Mouse (Mus musculus): ENCODE measurements around the gene Rsph1.
A peak's percentile ranks its signal among the peaks of the same experiment; 100 is the strongest.

Rsph1 gene

DNA sequence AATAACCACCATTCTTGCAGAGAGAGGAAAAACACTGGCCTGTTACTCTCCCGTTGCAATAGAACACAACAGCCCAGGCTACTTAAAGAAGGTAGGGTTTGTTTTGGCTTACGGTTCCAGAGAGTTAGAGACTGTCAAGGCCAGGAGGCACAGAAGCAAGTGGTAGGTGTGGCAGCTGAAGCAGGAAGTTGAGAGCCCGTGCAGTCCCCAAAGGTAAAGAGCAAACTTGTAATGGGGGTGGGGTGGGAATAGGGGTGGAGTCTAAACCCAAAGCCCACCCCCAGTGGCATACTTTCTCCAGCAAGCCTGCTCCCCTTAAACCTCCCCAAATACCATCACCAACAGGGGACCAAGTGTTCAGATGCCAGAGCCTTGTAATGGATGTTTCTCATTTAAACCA, 23.6 kb upstream of the Rsph1 start:
- DNase-seq: no peak

GRCm38 (mm10) chr17:31299981-31300380, 22.8 kb upstream of the Rsph1 start:
- DNase-seq: no peak

DNA sequence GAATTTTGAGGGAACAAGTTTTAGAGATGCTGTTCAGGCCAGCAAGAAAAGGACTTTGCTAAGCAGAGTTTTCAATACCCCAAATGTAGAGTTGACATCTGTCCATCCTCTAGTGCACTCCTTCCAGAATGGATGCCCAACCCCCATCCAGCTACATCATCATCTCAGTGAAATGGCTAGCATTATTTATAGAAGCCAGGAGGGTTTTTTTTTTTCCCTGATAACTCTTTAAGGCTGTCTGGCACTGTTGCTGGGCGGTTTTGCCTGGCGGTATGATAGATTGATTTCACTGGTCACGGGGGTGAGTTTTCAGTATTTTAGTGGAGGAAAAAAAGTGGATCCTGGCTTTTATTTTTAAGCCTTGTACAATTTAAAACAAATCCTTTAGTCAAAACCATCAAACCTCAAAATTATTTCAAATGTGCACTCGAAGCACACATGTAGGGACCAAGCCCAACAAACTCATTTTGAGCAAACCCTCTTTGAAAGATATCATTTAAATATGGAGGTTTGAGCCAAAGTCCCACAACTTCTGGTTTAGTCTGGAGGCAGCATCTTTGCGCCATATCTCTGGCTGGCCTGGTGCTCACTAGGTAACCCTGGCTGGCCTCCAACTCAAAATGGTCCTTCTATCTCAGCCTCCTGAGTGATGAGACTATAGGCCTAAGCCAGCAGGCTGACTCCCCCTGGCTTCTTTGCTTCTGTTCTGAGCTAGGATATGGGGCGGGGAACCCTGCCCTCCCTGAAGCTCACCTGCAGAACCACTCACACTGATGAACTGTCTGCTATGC, 21.4 kb upstream of the Rsph1 start:
- DNase-seq: no peak

GRCm38 (mm10) chr17:31297521-31297939, 20.3 kb upstream of the Rsph1 start:
- peak; percentile 67 to 74 for DNase-seq

- DNase-seq: peak; percentile 85 to 91
These were observed 19.0 kb upstream of the Rsph1 start for GRCm38 (mm10) chr17:31295892-31296781.

DNA sequence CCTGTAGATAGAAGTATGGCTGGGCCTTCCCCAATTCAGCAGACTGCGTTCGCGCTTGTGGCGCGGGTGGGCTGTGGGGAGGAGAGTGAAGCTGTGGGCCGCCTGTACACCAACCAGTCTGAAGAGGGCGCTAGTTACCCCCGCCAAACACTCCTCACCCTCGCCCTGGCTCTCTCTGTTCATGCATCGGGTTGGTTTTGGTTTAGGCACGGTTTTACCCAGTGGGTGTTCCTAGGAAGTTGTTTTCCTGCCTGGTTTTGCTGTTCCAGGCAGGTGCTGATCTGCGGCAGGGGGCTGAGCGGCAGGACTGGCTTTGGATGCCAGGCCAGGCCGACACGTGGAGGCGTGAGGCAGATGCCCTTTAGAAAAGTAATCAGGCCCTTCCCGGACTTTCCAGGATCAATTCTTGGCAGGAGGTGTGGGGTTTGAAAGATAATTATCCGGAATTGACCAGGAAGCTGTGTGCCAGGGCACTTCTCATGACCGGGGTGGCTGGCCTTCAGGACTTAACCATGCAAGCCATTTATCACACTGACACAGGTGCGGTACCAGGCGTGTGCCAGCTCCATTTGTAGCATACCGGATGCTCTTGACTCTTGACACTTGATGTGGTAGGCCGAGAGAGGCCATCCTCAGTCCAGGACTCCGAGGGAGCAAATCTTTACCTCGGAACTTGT, 18.2 kb upstream of the Rsph1 start:
- peak; percentile 41 to 57 for DNase-seq

GRCm38 (mm10) chr17:31294363-31295214, 17.4 kb upstream of the Rsph1 start:
- DNase-seq: peak; percentile 29 to 42

GRCm38 (mm10) chr17:31290859-31291258, 13.7 kb upstream of the Rsph1 start:
- DNase-seq: peak; percentile 21 to 43

GRCm38 (mm10) chr17:31290311-31290710, 13.1 kb upstream of the Rsph1 start:
- DNase-seq: no peak

DNA sequence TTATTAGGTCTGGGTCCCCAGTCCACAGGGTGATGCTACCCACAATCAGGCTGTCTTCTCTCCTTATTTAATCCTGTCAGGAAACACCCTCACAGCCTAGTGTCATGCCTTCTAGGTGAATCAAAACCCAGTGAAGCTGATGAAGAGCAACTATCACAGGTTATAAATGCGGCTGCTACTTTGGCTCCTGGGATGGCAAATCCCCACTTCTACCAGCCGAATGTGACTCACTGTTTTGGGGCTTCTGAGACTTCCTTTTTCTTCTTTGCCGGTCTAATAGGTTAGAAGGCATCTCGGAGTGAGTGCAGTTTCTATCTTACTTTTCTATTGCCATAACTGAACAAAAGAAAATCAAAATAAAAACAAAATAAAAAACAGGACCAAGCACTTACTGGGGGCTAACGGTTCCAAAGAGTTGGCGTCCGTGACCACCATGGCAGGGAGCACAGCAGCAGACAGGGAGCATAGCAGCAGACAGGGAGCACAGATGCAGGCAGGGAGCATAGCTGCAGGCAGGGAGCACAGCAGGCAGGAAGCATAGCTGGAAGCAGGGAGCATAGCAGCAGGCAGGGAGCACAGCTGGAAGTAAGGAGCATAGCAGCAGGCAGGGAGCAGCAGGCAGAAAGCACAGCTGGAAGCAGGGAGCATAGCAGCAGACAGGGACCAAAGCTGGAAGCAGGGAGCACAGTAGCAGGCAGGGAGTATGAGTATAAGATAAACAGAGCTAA, 12.0 kb upstream of the Rsph1 start:
- no peak for DNase-seq

DNA sequence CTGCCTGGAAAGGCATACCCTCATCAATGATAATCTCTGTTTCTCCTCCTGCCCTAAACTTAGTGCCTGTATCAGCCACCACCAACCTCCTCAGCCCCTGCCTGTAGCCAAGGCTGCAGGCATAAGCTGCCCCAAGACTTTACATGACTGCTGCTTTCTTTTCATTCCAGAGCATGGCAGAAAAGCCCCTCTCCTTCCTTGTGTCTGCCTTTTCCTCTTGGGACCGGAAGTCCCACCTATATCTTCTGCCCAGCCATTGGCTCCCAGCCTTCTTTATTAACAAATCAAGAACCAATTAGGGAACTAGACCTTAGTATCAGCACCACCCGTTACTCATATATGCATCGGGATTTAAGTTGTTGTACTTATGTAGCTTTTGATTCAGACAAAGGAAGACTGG, 10.0 kb upstream of the Rsph1 start:
- no peak for DNase-seq

DNA sequence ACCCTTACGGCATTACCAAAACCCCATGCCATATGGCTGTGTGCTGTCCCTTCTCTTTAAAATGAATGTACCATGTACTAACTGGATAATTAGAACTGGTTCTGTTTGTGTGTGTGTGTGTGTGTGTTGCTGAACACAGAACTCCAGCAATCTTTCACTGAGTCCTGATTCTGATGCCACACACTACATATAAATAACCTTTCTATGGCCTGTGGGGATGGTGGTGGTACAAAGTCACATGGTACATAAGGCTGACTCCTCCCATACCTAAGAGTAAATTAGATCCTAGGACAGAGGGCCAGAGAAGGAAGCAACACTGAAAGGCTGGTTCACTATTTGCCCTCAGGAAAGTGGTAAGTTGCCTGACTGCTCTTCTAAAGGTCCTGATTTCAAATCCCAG, 9.3 kb upstream of the Rsph1 start, which contains the start of gene Slc37a1:
Gene Slc37a1, plus strand, starts transcription at position 301 of the 400 bp plus-strand sequence.
- no peak for DNase-seq

GRCm38 (mm10) chr17:31285867-31286266, 8.7 kb upstream of the Rsph1 start:
- no peak for DNase-seq

- DNase-seq: no peak
These were observed 5.5 kb upstream of the Rsph1 start for GRCm38 (mm10) chr17:31282687-31283053.

DNA sequence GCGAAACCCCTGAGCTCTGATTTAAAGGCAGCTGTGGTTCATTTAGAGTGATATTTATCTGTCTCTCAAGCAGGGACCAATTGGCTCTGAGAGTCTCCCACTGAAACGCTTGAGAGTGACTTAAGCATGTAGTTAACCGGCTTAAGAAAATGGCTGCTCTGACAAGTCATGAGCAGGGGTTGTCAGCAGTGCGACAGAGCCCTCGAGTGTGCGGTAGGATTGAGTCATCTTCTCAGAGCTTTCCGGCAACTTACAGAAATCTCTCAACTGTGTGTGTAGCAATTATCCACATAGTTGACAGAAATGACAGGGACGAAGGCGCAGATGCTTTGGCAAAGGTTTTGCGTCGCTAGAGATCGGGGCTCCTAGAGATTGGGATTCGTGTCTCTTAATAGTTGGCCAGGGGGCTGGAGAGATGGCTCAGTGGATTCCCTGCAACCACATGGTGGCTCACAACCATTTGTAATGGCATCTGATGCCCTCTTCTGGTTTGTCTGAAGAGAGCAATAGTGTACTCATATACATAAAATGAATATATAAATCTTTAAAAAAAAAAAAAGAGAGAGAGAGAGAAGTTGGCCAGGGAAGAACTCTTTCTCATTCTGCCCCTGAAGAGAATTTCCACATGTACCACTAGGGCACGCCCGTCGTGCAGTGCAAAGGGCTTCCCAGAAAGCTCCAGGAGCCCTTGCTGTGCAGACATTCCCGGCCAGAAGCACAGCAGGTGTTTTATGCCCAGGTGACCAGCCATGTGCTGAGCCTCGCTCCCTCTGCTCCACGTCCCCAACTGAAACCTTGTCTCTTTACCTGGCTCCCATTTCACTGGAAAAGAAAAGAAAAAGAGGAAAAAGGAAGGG, 4.9 kb upstream of the Rsph1 start:
- no peak for DNase-seq

GRCm38 (mm10) chr17:31280269-31280668, 3.1 kb upstream of the Rsph1 start:
- DNase-seq: no peak

GRCm38 (mm10) chr17:31279541-31279940, 2.4 kb upstream of the Rsph1 start:
- no peak for DNase-seq

GRCm38 (mm10) chr17:31277931-31278330, 748 bp upstream of the Rsph1 start:
- no peak for DNase-seq

- peak in 1 of 2 experiments; percentile 39 for DNase-seq
These were observed 819 bp downstream of the Rsph1 start for GRCm38 (mm10) chr17:31276207-31276921.

- no peak for DNase-seq
These were observed 2.0 kb downstream of the Rsph1 start for GRCm38 (mm10) chr17:31275181-31275580.

Data from kidney, postnatal 4 days (tissue).